Mouse (Mus musculus) stomach, embryonic 15.5 days (tissue): ENCODE results near the gene Sft2d1. TPM values are rescaled to one million over a fixed set of nuclear protein-coding genes. Genes with fewer than 3 reads are reported as not detected.

Source experiments
- ATAC-seq: fragments of 200-750 bp; cut with Nextera tagmentation; 2 replicates; pipeline ENCODE4 v1.8.0; 2017; ENCODE audit warnings: low read depth, moderate number of reproducible peaks, moderate TSS enrichment; ENCODE audit not compliant: insufficient read depth, low FRiP score
- H3K27ac ChIP-seq: fragments of 300-500 bp; sonication (generic); 2 replicates; pipeline ENCODE4 v1.5.1; 2015; ENCODE audit warnings: mild to moderate bottlenecking, inconsistent platforms
- H3K27me3 ChIP-seq: fragments of 300-500 bp; sonication (generic); replicated peaks from 2 replicates; pipeline ENCODE4 v1.6.1; 2015; ENCODE audit warnings: inconsistent platforms
- H3K36me3 ChIP-seq: fragments of 300-500 bp; sonication (generic); 2 replicates; pipeline ENCODE4 v1.6.1; 2015; ENCODE audit warnings: inconsistent platforms
- H3K4me1 ChIP-seq: fragments of 300-500 bp; sonication (generic); 2 replicates; pipeline ENCODE4 v1.6.1; 2015; ENCODE audit warnings: inconsistent platforms
- H3K4me2 ChIP-seq: fragments of 300-500 bp; sonication (generic); 2 replicates; pipeline ENCODE4 v1.6.1; 2015; ENCODE audit warnings: mild to moderate bottlenecking, inconsistent platforms
- H3K4me3 ChIP-seq: fragments of 300-500 bp; sonication (generic); replicated peaks from 2 replicates; pipeline ENCODE4 v1.5.1; 2015; ENCODE audit warnings: inconsistent platforms
- H3K9ac ChIP-seq: fragments of 300-500 bp; sonication (generic); 2 replicates; pipeline ENCODE4 v1.6.1; 2015; ENCODE audit warnings: inconsistent platforms
- H3K9me3 ChIP-seq: fragments of 300-500 bp; sonication (generic); 2 replicates; pipeline ENCODE4 v1.6.1; 2016; ENCODE audit warnings: inconsistent platforms
- WGBS: fragments of 180-500 bp; shearing (Covaris S2); methylation state at CpG from one replicate; pipeline ENCODE4 v1.1.7; 2015; 5-methylcytosine and 5-hydroxymethylcytosine counted together
- polyA plus RNA-seq: library from polyadenylated mRNA; unstranded; fragments of >200 nt; fragmentation: Nextera tagmentation; extraction: Ambion mirVana; gene quantifications from 2 replicates; pipeline ENCODE4 v1.2.1, GENCODE M21; 2015

Gene Sft2d1
- polyA plus RNA-seq, 1 experiment from 2014 or later, result 72.2 TPM

DNA sequence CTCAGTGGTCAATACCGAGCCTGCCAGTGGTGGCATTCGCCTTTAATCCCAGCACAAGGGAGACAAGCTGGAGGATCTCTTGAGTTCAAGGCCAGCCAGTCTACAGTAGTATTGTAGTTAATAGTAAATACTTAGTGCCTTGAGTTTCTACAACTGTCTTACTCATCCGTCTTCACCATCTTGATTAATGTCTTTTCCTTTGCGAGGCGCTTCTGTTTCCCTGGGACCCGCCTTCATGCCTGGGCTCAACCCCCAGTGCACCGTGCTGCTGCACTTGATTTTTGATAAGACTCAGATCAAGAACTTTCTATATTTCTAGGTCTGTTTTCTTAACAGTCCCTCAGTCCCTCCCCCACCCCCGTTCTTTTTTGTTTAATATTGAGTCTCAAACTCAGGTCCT, 25.8 kb upstream of the Sft2d1 start:
- Histone ChIP-seq H3K9me3 (no peaks in the 10 kb centered on the region), H3K4me2 (peak overlapping the region; percentile 98), H3K4me3 (peak overlapping the region; percentile 83), H3K27me3 (no peaks in the 10 kb centered on the region), H3K9ac (no peak overlapping the region), H3K4me1 (peaks cover 12% of the 10 kb centered on the region; the same call in 1 of the 2 replicates), H3K27ac (no peak overlapping the region), H3K36me3 (0 out of 2 replicates have a peak, but pooled peaks cover 3% of the 10 kb centered on the region)
- ATAC-seq, result no peak
- 32% methylated on average over 8 of the region's 8 CpGs for WGBS

DNA sequence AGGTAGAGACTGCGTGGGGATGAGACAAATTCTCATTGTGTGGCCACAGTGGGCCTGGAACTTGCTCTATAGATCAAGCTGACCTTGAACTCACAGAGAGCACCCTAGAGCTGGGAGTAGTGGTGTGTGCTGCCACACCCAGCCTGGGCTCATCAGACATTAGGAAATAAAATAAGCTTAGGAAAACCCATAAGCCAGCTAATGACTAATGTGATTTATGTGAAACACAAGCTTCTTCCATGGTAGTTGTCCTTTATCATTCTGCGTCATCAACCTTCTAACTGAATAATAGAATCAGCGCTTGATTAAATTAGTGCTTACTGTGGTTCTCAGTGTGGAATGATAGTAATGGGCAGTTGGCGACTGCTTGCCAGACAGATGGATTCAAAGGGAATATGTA, 23.9 kb upstream of the Sft2d1 start:
- Histone ChIP-seq H3K27me3 (no peaks in the 10 kb centered on the region), H3K4me2 (no peak overlapping the region), H3K27ac (no peak overlapping the region), H3K4me3 (no peak overlapping the region), H3K4me1 (peaks cover 12% of the 10 kb centered on the region; the same call in 1 of the 2 replicates), H3K9me3 (no peaks in the 10 kb centered on the region), H3K36me3 (0 out of 2 replicates have a peak, but pooled peaks cover 3% of the 10 kb centered on the region), H3K9ac (no peak overlapping the region)
- 88% methylated on average over 4 of the region's 4 CpGs for WGBS
- ATAC-seq, result no peak

DNA sequence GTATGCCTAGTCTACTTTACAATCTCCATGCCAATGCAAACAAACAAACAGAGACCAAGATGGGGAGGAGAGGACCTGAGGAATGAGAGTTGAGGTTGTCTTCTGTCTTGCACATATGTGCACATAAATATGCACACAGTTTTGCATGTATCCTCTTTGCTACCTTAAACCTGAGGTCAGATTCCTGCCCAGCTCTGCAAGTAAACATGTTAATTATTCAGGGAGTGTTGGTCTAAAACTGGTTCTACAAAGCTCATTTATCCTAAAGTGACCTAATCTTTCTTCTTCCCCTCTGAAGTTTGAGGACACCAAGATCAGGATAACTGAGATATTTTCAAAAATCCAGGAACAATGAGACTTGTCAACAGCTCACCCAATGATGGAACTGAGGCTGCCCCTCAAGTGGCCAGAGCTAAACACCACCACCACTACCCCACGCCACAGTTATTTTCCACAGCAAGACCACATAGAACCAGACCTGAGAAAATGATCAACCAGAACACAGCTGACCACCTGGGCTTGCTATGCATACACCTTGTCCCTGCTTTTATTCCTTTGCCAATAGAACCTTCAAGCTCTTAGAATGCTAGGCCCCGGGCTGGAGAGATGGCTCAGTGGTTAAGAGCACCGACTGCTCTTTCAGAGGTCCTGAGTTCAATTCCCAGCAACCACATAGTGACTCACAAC, 20.8 kb upstream of the Sft2d1 start:
- peaks cover 2% of the 10 kb centered on the region; the same call in 1 of the 2 replicates for H3K4me1 ChIP-seq
- H3K27me3 ChIP-seq, result no peaks in the 10 kb centered on the region
- no peak overlapping the region for H3K4me3 ChIP-seq
- H3K4me2 ChIP-seq, result no peak overlapping the region
- H3K9me3 ChIP-seq, result no peaks in the 10 kb centered on the region
- no peak overlapping the region for H3K9ac ChIP-seq
- 95% methylated on average over 3 of the region's 3 CpGs for WGBS
- H3K36me3 ChIP-seq, result 0 out of 2 replicates have a peak, but pooled peaks cover 3% of the 10 kb centered on the region
- ATAC-seq, result no peak
- no peak overlapping the region for H3K27ac ChIP-seq

DNA sequence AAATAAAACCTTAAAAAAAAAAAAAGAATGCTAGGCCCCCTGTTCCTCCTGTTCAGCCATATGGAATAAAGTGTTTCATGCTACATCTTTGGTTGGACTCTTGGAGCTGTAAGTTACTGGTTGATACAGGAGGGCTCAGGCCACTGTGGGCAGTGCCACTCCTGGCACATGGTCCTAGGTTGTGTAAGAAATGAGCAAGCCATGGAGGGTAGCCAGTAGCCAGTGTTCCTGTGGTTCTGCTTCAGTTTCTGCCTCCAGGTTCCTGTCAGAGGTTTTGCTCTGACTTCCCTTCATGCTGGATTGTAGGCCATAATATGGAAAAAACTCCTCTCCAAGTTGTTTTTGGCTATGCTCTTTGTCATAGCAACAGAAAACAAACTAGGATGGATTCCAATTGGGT, 20.2 kb upstream of the Sft2d1 start:
- Histone ChIP-seq H3K4me2 (no peak overlapping the region), H3K4me1 (no peaks in the 10 kb centered on the region), H3K4me3 (no peak overlapping the region), H3K27ac (no peak overlapping the region), H3K9me3 (no peaks in the 10 kb centered on the region), H3K27me3 (no peaks in the 10 kb centered on the region), H3K9ac (no peak overlapping the region), H3K36me3 (0 out of 2 replicates have a peak, but pooled peaks cover 3% of the 10 kb centered on the region)
- ATAC-seq, result no peak

DNA sequence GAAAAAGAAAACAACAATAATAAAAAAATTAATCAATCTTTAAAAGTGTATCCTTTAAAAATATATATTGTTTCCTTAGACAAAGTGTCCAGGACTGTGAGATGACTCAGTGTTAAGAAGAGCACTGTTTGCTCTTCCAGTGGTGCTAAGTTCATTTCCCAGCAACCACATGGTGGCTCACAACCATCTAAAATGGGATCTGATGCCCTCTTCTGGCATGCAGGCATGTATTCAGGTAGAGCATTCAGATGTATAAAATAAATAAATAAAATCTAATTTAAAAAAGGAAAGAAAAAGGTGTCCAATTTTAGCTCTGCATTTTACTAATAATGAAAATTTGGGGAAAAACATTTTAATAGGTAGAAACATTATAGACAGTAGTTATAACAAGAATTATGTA, 15.1 kb upstream of the Sft2d1 start:
- no peak overlapping the region for H3K4me3 ChIP-seq
- H3K36me3 ChIP-seq, result 0 out of 2 replicates have a peak, but pooled peaks cover 4% of the 10 kb centered on the region
- H3K9me3 ChIP-seq, result no peaks in the 10 kb centered on the region
- H3K4me1 ChIP-seq, result no peaks in the 10 kb centered on the region
- H3K9ac ChIP-seq, result no peak overlapping the region
- ATAC-seq, result no peak
- H3K27ac ChIP-seq, result no peak overlapping the region
- no peak overlapping the region for H3K4me2 ChIP-seq
- H3K27me3 ChIP-seq, result no peaks in the 10 kb centered on the region

DNA sequence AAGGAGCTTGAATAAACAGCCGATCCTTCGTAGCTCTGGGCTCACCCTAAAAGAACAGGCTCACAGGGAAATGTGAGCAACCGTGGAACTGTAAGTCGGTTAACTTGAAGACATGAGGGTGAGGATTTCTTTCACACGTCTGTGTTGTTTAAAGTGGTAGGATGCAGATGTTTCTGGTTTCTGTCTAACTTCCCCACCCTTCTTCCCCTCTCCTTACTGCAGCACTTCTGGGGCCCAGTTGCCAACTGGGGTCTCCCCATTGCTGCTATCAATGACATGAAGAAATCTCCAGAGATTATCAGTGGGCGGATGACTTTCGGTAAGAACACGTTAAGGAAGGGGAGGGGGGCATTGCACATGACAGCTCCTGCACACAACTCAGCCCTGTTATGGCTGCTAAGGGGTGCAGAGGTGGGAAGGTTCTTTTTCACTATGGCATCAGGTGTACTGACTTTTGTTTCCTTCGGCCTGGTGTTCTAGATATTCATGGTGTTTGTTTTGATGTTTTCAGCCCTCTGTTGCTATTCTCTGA, 14.5 kb upstream of the Sft2d1 start:
- WGBS, result 80% methylated on average over 9 of the region's 9 CpGs
- Histone ChIP-seq H3K4me1 (no peaks in the 10 kb centered on the region), H3K36me3 (0 out of 2 replicates have a peak, but pooled peaks cover 4% of the 10 kb centered on the region), H3K4me2 (no peak overlapping the region), H3K27me3 (no peaks in the 10 kb centered on the region), H3K9ac (no peak overlapping the region), H3K9me3 (no peaks in the 10 kb centered on the region), H3K4me3 (no peak overlapping the region), H3K27ac (no peak overlapping the region)
- no peak for ATAC-seq

DNA sequence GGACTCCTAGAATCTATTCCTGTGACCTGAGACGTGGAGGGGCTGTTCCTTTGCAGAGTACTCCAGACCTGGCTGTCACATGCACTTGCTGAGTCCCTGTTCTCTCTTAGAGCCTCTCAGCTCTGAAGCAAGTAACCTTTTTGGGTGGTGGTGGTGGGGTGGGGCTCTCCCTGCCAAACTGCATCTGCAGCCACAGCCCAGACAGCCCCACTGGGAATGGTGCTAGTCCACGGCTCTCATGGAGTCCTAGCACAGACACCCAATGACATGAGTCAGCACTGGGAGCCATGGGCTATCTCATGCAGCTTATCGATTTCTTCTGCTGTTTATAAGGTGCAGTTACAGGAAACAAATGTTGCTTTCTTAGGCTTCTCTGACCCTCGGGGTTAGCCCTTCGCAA, 13.2 kb upstream of the Sft2d1 start:
- no peaks in the 10 kb centered on the region for H3K27me3 ChIP-seq
- WGBS, result 81% methylated on average over 5 of the region's 5 CpGs
- H3K9me3 ChIP-seq, result no peaks in the 10 kb centered on the region
- ATAC-seq, result no peak
- H3K36me3 ChIP-seq, result 0 out of 2 replicates have a peak, but pooled peaks cover 4% of the 10 kb centered on the region
- H3K9ac ChIP-seq, result no peak overlapping the region
- H3K27ac ChIP-seq, result no peak overlapping the region
- no peak overlapping the region for H3K4me2 ChIP-seq
- no peaks in the 10 kb centered on the region for H3K4me1 ChIP-seq
- H3K4me3 ChIP-seq, result no peak overlapping the region

DNA sequence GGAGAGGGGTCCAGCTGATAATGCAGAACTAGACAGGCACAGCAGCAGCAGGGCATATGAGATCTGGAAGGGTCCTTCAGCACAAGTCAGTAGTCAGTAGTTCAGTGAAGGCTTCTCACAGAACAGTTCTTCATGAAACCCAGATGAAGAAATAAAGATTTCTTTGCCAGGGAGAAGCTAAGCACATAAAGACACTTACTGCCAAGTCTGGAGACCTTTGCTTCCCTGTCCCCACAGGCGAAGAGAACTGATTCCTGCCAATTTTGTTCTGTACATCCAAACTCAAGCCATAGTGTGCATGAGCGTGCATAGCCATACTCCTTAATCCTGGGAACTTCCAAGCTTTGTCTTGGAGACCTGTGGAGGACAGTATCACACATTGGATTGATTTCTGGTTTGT, 12.6 kb upstream of the Sft2d1 start:
- no peak overlapping the region for H3K9ac ChIP-seq
- H3K27ac ChIP-seq, result no peak overlapping the region
- 87% methylated on average over 2 of the region's 2 CpGs for WGBS
- no peaks in the 10 kb centered on the region for H3K9me3 ChIP-seq
- ATAC-seq, result no peak
- H3K4me3 ChIP-seq, result no peak overlapping the region
- H3K4me1 ChIP-seq, result no peaks in the 10 kb centered on the region
- H3K4me2 ChIP-seq, result no peak overlapping the region
- 0 out of 2 replicates have a peak, but pooled peaks cover 4% of the 10 kb centered on the region for H3K36me3 ChIP-seq
- H3K27me3 ChIP-seq, result no peaks in the 10 kb centered on the region

DNA sequence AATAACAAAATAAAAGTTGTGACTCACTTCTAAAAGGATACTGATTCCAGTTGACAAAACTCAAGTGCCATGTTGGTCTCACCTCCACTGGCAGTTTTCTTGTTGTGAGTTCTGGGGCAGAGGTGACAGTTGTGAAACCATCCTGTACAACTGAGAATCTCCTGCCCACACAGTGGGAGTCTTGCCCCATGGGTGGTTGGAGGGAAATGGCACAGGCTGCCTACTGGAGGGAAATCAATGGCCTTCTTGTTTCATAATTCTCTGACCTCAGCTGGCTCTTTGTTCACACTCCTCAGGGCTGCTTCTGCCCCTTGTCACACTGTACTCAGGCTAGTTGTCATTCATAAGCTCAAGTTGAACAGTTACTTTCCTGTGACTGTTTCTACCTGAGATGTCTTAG, 11.4 kb upstream of the Sft2d1 start:
- ATAC-seq, result no peak
- no peak overlapping the region for H3K4me3 ChIP-seq
- H3K4me2 ChIP-seq, result no peak overlapping the region
- H3K9me3 ChIP-seq, result no peaks in the 10 kb centered on the region
- no peaks in the 10 kb centered on the region for H3K4me1 ChIP-seq
- H3K27me3 ChIP-seq, result no peaks in the 10 kb centered on the region
- H3K9ac ChIP-seq, result no peak overlapping the region
- H3K36me3 ChIP-seq, result 0 out of 2 replicates have a peak, but pooled peaks cover 4% of the 10 kb centered on the region
- no peak overlapping the region for H3K27ac ChIP-seq

DNA sequence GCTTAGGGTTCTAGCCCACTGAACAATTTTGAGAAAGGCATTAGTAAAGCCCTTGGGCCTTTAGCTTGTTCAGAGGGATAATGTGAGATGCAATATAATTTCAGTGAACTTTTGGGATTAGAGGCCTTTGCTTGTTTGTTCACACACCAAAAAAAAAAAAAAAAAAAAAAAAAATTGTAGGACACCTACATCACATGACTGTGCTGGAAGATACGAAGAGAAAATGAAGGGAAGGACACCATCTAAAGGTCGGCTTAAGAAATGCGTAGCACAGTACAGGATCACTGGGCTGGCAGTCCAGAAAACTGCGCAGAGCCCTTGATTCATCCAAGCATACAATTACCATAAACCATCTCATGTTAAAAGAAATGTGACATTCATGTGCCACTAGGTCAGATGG, 9.4 kb upstream of the Sft2d1 start:
- Histone ChIP-seq H3K9ac (no peak overlapping the region), H3K36me3 (0 out of 2 replicates have a peak, but pooled peaks cover 4% of the 10 kb centered on the region), H3K4me1 (no peaks in the 10 kb centered on the region), H3K9me3 (no peaks in the 10 kb centered on the region), H3K27me3 (no peaks in the 10 kb centered on the region), H3K4me3 (no peak overlapping the region), H3K4me2 (no peak overlapping the region), H3K27ac (no peak overlapping the region)
- ATAC-seq, result no peak
- WGBS, result 79% methylated on average over 4 of the region's 4 CpGs

DNA sequence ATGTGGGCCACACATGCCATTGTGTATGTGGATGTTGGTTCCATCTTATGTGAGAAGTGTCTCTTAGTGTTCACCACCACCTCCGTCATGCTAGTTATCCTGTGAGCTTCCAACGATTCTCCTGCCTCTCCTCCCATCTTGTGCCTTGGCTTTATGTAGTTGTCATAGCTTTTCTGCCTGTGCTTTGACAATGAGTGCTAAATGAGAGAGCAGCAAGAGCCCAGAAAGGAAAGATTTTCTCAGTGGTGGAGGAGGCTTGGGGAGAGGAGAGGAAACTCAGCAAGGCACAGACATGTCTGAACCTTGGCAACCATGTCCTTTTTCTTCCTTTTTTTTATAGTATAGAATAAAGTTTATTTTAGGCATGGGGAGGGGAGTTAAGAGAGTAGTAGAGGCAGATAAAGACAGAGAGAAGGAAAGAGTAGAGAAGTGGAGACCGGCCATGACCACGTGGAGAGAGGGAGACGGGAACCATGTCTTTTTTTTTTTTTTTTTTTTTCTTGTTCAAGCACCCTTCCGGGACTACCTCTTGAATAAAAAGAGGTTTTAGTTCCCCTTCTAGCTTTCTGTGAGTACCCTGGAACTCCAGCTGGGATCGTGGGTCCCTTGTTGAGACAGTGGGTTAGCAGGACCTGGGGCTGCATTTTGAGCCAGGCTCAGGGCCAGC, 8.0 kb upstream of the Sft2d1 start:
- H3K27me3 ChIP-seq, result no peaks in the 10 kb centered on the region
- no peak overlapping the region for H3K27ac ChIP-seq
- 66% methylated on average over 7 of the region's 7 CpGs for WGBS
- H3K36me3 ChIP-seq, result 0 out of 2 replicates have a peak, but pooled peaks cover 3% of the 10 kb centered on the region
- H3K4me1 ChIP-seq, result no peaks in the 10 kb centered on the region
- no peaks in the 10 kb centered on the region for H3K9me3 ChIP-seq
- no peak for ATAC-seq
- no peak overlapping the region for H3K9ac ChIP-seq
- no peak overlapping the region for H3K4me2 ChIP-seq
- no peak overlapping the region for H3K4me3 ChIP-seq

DNA sequence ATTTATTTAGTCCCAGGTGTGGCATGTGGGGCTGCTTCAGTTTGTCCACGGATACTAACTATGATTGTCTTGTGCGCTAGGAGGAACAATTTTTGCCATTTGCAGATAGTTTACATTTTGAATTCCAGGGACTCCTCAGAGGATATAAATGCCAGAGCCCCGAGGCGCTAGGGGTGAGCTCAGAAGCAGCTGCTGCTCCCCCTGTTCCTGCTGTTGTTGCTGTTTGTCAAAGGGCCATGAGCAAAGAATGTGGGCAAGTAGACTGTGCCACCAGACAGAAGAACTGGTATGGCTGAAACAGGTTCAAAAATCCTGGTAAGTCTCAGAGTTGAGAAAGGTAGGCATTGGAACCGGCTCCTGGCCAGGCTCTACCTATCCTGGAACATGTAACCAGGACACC, 7.2 kb upstream of the Sft2d1 start:
- H3K27me3 ChIP-seq, result no peaks in the 10 kb centered on the region
- no peak overlapping the region for H3K4me3 ChIP-seq
- H3K4me1 ChIP-seq, result no peaks in the 10 kb centered on the region
- H3K9ac ChIP-seq, result no peak overlapping the region
- no peaks in the 10 kb centered on the region for H3K9me3 ChIP-seq
- no peak overlapping the region for H3K27ac ChIP-seq
- no peaks in the 10 kb centered on the region for H3K36me3 ChIP-seq
- WGBS, result 35% methylated on average over 5 of the region's 5 CpGs
- H3K4me2 ChIP-seq, result no peak overlapping the region
- no peak for ATAC-seq
